Mouse (Mus musculus) heart, adult 2 months (tissue): Measurements from ENCODE around the gene Hnrnpc.

Source experiments
- CTCF ChIP-seq: fragments of 200-600 bp; IDR thresholded peaks from 2 replicates; pipeline ENCODE4 v1.8.1; 2022; ENCODE audit warnings: antibody characterized with exemption, mild to moderate bottlenecking, moderate library complexity
- EP300 ChIP-seq: fragments of 200-500 bp; IDR thresholded peaks from 2 replicates; pipeline ENCODE4 v1.6.1; 2011; ENCODE audit warnings: low read depth, low read length, control low read depth; ENCODE audit not compliant: insufficient read depth
- POLR2A ChIP-seq: fragments of 200-500 bp; IDR thresholded peaks from 2 replicates; pipeline ENCODE4 v1.6.1; 2011; ENCODE audit warnings: mild to moderate bottlenecking, low read depth, low read length, control low read depth; ENCODE audit not compliant: insufficient read depth

DNA sequence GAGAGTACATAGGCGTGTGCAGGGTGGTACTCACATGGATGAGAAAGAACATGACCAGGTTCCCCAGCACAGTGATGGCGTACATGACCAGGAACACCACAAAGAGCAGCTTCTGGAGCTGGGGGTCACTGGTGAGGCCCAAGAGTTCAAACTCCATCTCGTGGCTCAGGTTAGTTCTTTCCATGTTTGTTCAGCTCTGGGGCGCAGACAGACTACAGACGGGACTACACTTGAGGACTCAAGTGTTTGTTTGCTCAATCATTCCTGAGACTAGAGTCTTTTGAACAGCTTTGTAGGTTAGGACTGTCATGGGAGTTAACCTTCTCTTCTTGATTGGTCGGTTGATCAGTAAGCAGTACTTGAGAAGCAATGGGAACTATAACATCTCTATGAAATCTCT lies 67.9 kb downstream of the Hnrnpc start:
- TF ChIP-seq POLR2A (no peak), CTCF (no peak), EP300 (no peak)
